Mouse (Mus musculus): Measurements from ENCODE around the gene Acer1. TPM values are rescaled to one million over a fixed set of nuclear protein-coding genes. Genes with fewer than 3 reads are reported as not detected.

Acer1 gene
- total and polyA plus RNA-seq, 3 experiments: not detected

- H3K9ac ChIP-seq (ENCODE audit: insufficient read depth, low read depth): peak overlapping the region; percentile 72
Observed at GRCm38 (mm10) chr17:57012245-57012795, 30.4 kb upstream of the Acer1 start.

DNA sequence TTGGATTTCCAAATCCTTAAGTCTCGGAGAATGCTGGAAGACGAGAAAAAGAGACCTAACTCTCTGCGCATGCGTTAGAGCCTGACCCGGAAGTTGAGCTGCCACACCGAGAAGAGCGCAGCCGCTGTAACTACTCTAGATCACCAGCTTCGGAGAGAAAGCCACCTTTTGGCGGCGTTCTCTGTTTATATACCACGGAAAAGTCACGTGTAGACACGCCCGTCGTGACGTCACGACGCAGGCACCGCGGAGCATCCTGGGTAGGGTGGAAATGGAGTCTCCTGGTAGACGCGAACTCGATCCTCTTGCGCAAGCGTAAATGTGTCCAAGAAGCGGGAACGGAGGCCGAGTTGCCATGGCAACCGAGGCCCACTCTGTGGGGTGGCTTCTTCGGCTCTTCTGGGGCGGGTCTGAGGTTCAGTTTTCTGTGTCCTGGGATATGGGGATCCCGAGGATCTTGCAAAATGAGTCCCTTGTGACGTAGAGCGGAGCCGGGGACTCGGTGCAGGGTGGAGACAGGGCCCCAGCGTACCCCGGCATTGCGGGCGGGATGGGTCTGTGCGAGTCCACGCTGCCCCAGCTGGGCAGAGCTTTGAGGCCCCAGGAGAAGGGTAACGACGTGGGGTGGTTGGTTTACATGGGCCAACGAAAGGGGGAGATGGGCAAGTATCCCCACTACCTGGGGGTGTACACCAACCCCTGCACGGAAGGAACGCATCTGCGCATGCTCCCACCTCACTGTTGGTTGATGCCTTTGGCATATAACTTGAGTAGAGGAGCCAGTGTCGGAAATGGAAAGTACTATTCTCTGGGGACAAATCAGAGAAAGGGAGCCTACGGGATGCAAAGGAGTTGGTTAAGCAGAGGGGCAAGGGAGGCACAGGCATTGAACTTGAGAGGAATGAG is 29.6 kb upstream of the Acer1 start, which contains the start of the genes Gtf2f1 and Gm17949:
TSS of gene Gtf2f1 (minus strand) at position 53 of the 906 bp plus-strand sequence.
TSS of gene Gm17949 (plus strand) at position 234 of the 906 bp plus-strand sequence.
- peak; percentile 99 for DNase-seq (ENCODE audit: extremely low read depth)
- Histone ChIP-seq H3K27ac (ENCODE audit: insufficient read depth, low read depth) (peak within 1 kb of the TSS; percentile 75), H3K4me2 (ENCODE audit: insufficient read depth, low read depth, poor library complexity, severe bottlenecking) (peak within 1 kb of the TSS; percentile 92), H3K79me2 (replicated peaks; ENCODE audit: control insufficient read depth, extremely low read depth, insufficient read depth, poor library complexity, severe bottlenecking) (peaks cover 16% of the 10 kb centered on the region), H3K4me1 (ENCODE audit: control insufficient read depth in 1 of 2, insufficient read depth in 2 of 2) (peaks cover 7 to 22% of the 10 kb centered on the region in 2 experiments), H3K9me3 (replicated peaks; ENCODE audit: low read length) (no peaks in the 10 kb centered on the region), H3K4me3 (replicated peaks in 1 of 3; ENCODE audit: low read depth in 2 of 3, low read length in 2 of 3, poor library complexity in 1 of 3) (peak within 1 kb of the TSS; percentile 66 to 83 (median 73)), H3K36me3 (replicated peaks in 1 of 2; ENCODE audit: control insufficient read depth in 1 of 2, insufficient read depth in 1 of 2, low read length in 1 of 2) (peaks cover 25 to 31% of the 10 kb centered on the region in 2 experiments), H3K27me3 (replicated peaks) (no peaks in the 10 kb centered on the region), H3K9ac (ENCODE audit: insufficient read depth, low read depth) (peak within 1 kb of the TSS; percentile 76)
- dilution Hi-C loops (cut with MboI; ENCODE audit: extremely low pct_ligation_motif_present, extremely low pct_unique_long_range_greater_than_20kb, low sequenced_read_pairs): no loop called here
- in situ Hi-C loops (cut with MboI; ENCODE audit: low pct_ligation_motif_present, low pct_unique_long_range_greater_than_20kb, low sequenced_read_pairs): no loop called here
- TF ChIP-seq MAZ (IDR thresholded peaks at IDR 0.05; ENCODE audit: low read depth, low read length) (0 out of 2 replicates have a peak, but pooled peaks have one; percentile 71), ELF1 (IDR thresholded peaks at IDR 0.05; ENCODE audit: low read depth, low read length) (peak; percentile 100), ZC3H11A (IDR thresholded peaks at IDR 0.05; ENCODE audit: low read depth, low read length) (no peak), RCOR1 (conservative IDR thresholded peaks at IDR 0.05; ENCODE audit: low read depth, low read length) (0 out of 2 replicates have a peak, but pooled peaks have one; percentile 55), USF1 (IDR thresholded peaks at IDR 0.05; ENCODE audit: low read depth, low read length) (peak; percentile 100), EP300 (IDR thresholded peaks at IDR 0.05; ENCODE audit: low read length) (no peak), MAFK (IDR thresholded peaks at IDR 0.05; ENCODE audit: insufficient replicate concordance, low read length) (no peak), USF2 (conservative IDR thresholded peaks at IDR 0.05; ENCODE audit: low read depth, low read length) (peak; percentile 98), SMC3 (IDR thresholded peaks at IDR 0.05; ENCODE audit: low read depth, low read length) (no peak), E2F4 (IDR thresholded peaks at IDR 0.05; ENCODE audit: insufficient replicate concordance, low read depth, low read length) (peak; percentile 77; the same call in 1 of the 2 replicates), BHLHE40 (IDR thresholded peaks at IDR 0.05; ENCODE audit: low read depth, low read length) (peak; percentile 100), POLR2AphosphoS2 (IDR thresholded peaks at IDR 0.05; ENCODE audit: low read depth, low read length) (peak; percentile 98), MAX (IDR thresholded peaks at IDR 0.05; ENCODE audit: low read length) (peak; percentile 99), CHD2 (IDR thresholded peaks at IDR 0.05; ENCODE audit: low read length) (peak; percentile 63; the same call in 1 of the 2 replicates), NRF1 (IDR thresholded peaks at IDR 0.05; ENCODE audit: low read depth, low read length) (peak; percentile 94), CTCF (conservative IDR thresholded peaks at IDR 0.05 in 1 of 2, IDR thresholded peaks at IDR 0.05 in 1 of 2; ENCODE audit: low read depth in 2 of 2, low read length in 2 of 2) (peak in 1 of 2 experiments; percentile 32; a peak in 2 of 4 replicates), PAX5 (IDR thresholded peaks at IDR 0.05; ENCODE audit: low read length) (no peak), MYC (IDR thresholded peaks at IDR 0.05; ENCODE audit: low read depth, low read length) (peak; percentile 89), UBTF (IDR thresholded peaks at IDR 0.05; ENCODE audit: low read depth, low read length) (no peak), ETS1 (conservative IDR thresholded peaks at IDR 0.05; ENCODE audit: low read depth, low read length) (peak; percentile 62), POLR2A (IDR thresholded peaks at IDR 0.05; ENCODE audit: low read depth, low read length) (peak; percentile 100), ZNF384 (IDR thresholded peaks at IDR 0.05; ENCODE audit: low read depth, low read length) (no peak), TBP (conservative IDR thresholded peaks at IDR 0.05; ENCODE audit: low read depth, low read length) (peak; percentile 99), ZKSCAN1 (IDR thresholded peaks at IDR 0.05; ENCODE audit: borderline replicate concordance, low read depth, low read length) (no peak), KAT2A (IDR thresholded peaks at IDR 0.05; ENCODE audit: insufficient replicate concordance, low read length) (peak; percentile 90; the same call in 1 of the 2 replicates), CHD1 (IDR thresholded peaks at IDR 0.05; ENCODE audit: low read depth, low read length) (no peak), SIN3A (IDR thresholded peaks at IDR 0.05; ENCODE audit: low read length) (peak; percentile 98), RAD21 (IDR thresholded peaks at IDR 0.05; ENCODE audit: low read depth, low read length) (no peak)

More at GRCm38 (mm10) chr17:57012245-57012795, 30.4 kb upstream of the Acer1 start:
- Histone ChIP-seq H3K79me2 (replicated peaks; ENCODE audit: control insufficient read depth, extremely low read depth, insufficient read depth, poor library complexity, severe bottlenecking) (peaks cover 16% of the 10 kb centered on the region), H3K4me1 (ENCODE audit: control insufficient read depth in 1 of 2, insufficient read depth in 2 of 2) (peaks cover 7 to 23% of the 10 kb centered on the region in 2 experiments), H3K4me2 (ENCODE audit: insufficient read depth, low read depth, poor library complexity, severe bottlenecking) (peak overlapping the region; percentile 48), H3K4me3 (replicated peaks in 1 of 3; ENCODE audit: low read depth in 2 of 3, low read length in 2 of 3, poor library complexity in 1 of 3) (peak overlapping the region; percentile 58 to 83 (median 73)), H3K27me3 (replicated peaks) (no peaks in the 10 kb centered on the region), H3K36me3 (replicated peaks in 1 of 2; ENCODE audit: control insufficient read depth in 1 of 2, insufficient read depth in 1 of 2, low read length in 1 of 2) (peaks cover 17 to 22% of the 10 kb centered on the region in 2 experiments), H3K9me3 (replicated peaks; ENCODE audit: low read length) (no peaks in the 10 kb centered on the region), H3K27ac (ENCODE audit: insufficient read depth, low read depth) (peak overlapping the region; percentile 75; the same call in 1 of the 2 replicates)
- in situ Hi-C loops (cut with MboI; ENCODE audit: low pct_ligation_motif_present, low pct_unique_long_range_greater_than_20kb, low sequenced_read_pairs): no loop called here
- TF ChIP-seq USF1 (IDR thresholded peaks at IDR 0.05; ENCODE audit: low read depth, low read length) (no peak), EP300 (IDR thresholded peaks at IDR 0.05; ENCODE audit: low read length) (no peak), SMC3 (IDR thresholded peaks at IDR 0.05; ENCODE audit: low read depth, low read length) (no peak), JUN (IDR thresholded peaks at IDR 0.05; ENCODE audit: insufficient read depth, low read depth, low read length) (no peak), ELF1 (IDR thresholded peaks at IDR 0.05; ENCODE audit: low read depth, low read length) (no peak), NELFE (IDR thresholded peaks at IDR 0.05; ENCODE audit: low read depth, low read length) (no peak)
- dilution Hi-C loops (cut with MboI; ENCODE audit: extremely low pct_ligation_motif_present, extremely low pct_unique_long_range_greater_than_20kb, low sequenced_read_pairs): no loop called here
- DNase-seq (ENCODE audit: extremely low read depth): no peak

Measured in CH12.LX (cell line).